Comparison of ENCODE assay signal across 14 mouse cellular contexts in the genomic region with DNA sequence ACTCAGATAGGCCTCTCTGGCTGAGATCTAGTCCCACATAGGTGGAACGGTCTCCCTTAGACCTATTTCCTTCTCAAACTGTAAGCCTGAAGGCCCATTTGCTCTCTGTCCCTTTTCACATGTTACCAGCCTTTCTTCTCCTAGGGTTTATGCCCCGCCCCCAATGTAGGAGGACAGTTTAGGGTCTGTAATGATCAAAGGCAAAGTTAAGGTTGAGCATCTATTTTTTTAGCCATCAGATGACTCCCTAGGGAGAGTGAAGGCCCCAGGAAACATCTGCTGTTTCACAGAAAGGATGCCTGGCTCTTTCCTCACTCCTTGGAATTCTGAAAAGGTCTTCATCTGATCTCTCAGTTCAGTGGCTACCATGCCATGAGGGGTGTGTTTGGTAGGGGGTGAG.
DNase-seq lines count a peak whose midpoint lies in the region; ATAC-seq and TF ChIP-seq lines count a peak whose summit lies in the region.
"Had no signal": no experiment of that assay in that cellular context is flagged by ENCODE, and none has a peak within 500 bp of the region (broad histone marks: within the 10 kb centered on the region; RNA-seq: fewer than 3 reads in every experiment).

No protein-coding gene starts in this region.

- no peaks in the 10 kb centered on the region for H3K4me1 ChIP-seq in forebrain, embryonic 11.5 days (replicated peaks; ENCODE audit: control insufficient read depth, insufficient read depth, low read length)
- H3K4me1 ChIP-seq in forebrain, embryonic 16.5 days (replicated peaks; ENCODE audit: control insufficient read depth, insufficient read depth, low read length), result peaks cover 6% of the 10 kb centered on the region
- no peaks in the 10 kb centered on the region for H3K4me1 ChIP-seq in kidney, embryonic 14.5 days (ENCODE audit: control insufficient read depth, insufficient read depth, low read length)
- H3K4me1 ChIP-seq in kidney, adult 2 months (ENCODE audit: control insufficient read depth, insufficient read depth, low read length), result peaks cover 20% of the 10 kb centered on the region
- peaks cover 9% of the 10 kb centered on the region for H3K4me1 ChIP-seq in neural tube, embryonic 15.5 days
- H3K4me1 ChIP-seq: megakaryocyte, embryonic 14.5 days had no signal

- no peak for ATAC-seq in forebrain, embryonic 11.5 days (replicated peaks; ENCODE audit: low FRiP score)
- ATAC-seq in forebrain, embryonic 16.5 days, result no peak
- no peak for ATAC-seq in kidney, embryonic 14.5 days (ENCODE audit: low FRiP score, low TSS enrichment)
- ATAC-seq in neural tube, embryonic 15.5 days (ENCODE audit: low FRiP score), result no peak
- ATAC-seq: activated CD4-positive, CD25-positive, alpha-beta regulatory T cell, adult 4 months; inflammation-experienced regulatory T-cells, adult 6 months had no signal

- no peaks in the 10 kb centered on the region for H3K9me3 ChIP-seq in forebrain, embryonic 11.5 days (ENCODE audit: control insufficient read depth, low read length)
- no peaks in the 10 kb centered on the region for H3K9me3 ChIP-seq in forebrain, embryonic 16.5 days (ENCODE audit: control insufficient read depth, low read length)
- no peaks in the 10 kb centered on the region for H3K9me3 ChIP-seq in kidney, embryonic 14.5 days (ENCODE audit: control insufficient read depth, low read length)
- H3K9me3 ChIP-seq in neural tube, embryonic 15.5 days (replicated peaks), result no peaks in the 10 kb centered on the region
- H3K9me3 ChIP-seq: G1E; megakaryocyte, embryonic 14.5 days had no signal

- DNase-seq in forebrain, embryonic 11.5 days (ENCODE audit: low spot score), result peak; percentile 9
- no peak for DNase-seq in kidney, adult 2 months
- peak; percentile 21 for DNase-seq in neural tube, embryonic 10.5 days (ENCODE audit: extremely low spot score, low spot score)
- no peak for DNase-seq in layer of hippocampus, adult 18-20 months (ENCODE audit: low spot score in 2 of 2)
- no peak for DNase-seq in layer of hippocampus, adult 8-10 months (ENCODE audit: low spot score in 2 of 2)
- DNase-seq: cerebellum, postnatal 14 days; thymus, adult 18-20 months had no signal

- no peaks in the 10 kb centered on the region for H3K36me3 ChIP-seq in forebrain, embryonic 11.5 days (ENCODE audit: control insufficient read depth, insufficient read depth, low read length)
- no peaks in the 10 kb centered on the region for H3K36me3 ChIP-seq in forebrain, embryonic 16.5 days (ENCODE audit: control insufficient read depth, insufficient read depth)
- H3K36me3 ChIP-seq in kidney, embryonic 14.5 days (ENCODE audit: control insufficient read depth, insufficient read depth, low read length), result no peaks in the 10 kb centered on the region
- H3K36me3 ChIP-seq in kidney, adult 2 months (ENCODE audit: control insufficient read depth, insufficient read depth, low read length), result no peaks in the 10 kb centered on the region
- H3K36me3 ChIP-seq in neural tube, embryonic 15.5 days, result no peaks in the 10 kb centered on the region
- H3K36me3 ChIP-seq: G1E had no signal

- H3K27me3 ChIP-seq in forebrain, embryonic 11.5 days (ENCODE audit: control insufficient read depth, insufficient read depth, low read length), result no peaks in the 10 kb centered on the region
- no peaks in the 10 kb centered on the region for H3K27me3 ChIP-seq in forebrain, embryonic 16.5 days (replicated peaks; ENCODE audit: control insufficient read depth, insufficient read depth, low read length)
- H3K27me3 ChIP-seq in kidney, embryonic 14.5 days (ENCODE audit: control insufficient read depth, insufficient read depth, low read length), result no peaks in the 10 kb centered on the region
- no peaks in the 10 kb centered on the region for H3K27me3 ChIP-seq in kidney, adult 2 months (replicated peaks; ENCODE audit: control insufficient read depth, insufficient read depth, low read length)
- H3K27me3 ChIP-seq in neural tube, embryonic 15.5 days (replicated peaks), result no peaks in the 10 kb centered on the region
- H3K27me3 ChIP-seq: megakaryocyte, embryonic 14.5 days had no signal

- no peak overlapping the region for H3K9ac ChIP-seq in forebrain, embryonic 11.5 days (ENCODE audit: low read length)
- no peak overlapping the region for H3K9ac ChIP-seq in forebrain, embryonic 16.5 days (replicated peaks; ENCODE audit: low read depth, low read length)
- H3K9ac ChIP-seq in kidney, embryonic 14.5 days (ENCODE audit: low read depth, low read length), result no peak overlapping the region
- no peak overlapping the region for H3K9ac ChIP-seq in neural tube, embryonic 15.5 days (replicated peaks)

- H3K27ac ChIP-seq in forebrain, embryonic 11.5 days (ENCODE audit: low read depth, low read length), result no peak overlapping the region
- no peak overlapping the region for H3K27ac ChIP-seq in forebrain, embryonic 16.5 days (ENCODE audit: low read length)
- peak overlapping the region; percentile 71; the same call in 1 of the 2 replicates for H3K27ac ChIP-seq in kidney, embryonic 14.5 days (ENCODE audit: low read depth, low read length)
- no peak overlapping the region for H3K27ac ChIP-seq in kidney, adult 2 months (ENCODE audit: insufficient read depth, low read depth, low read length)
- no peak overlapping the region for H3K27ac ChIP-seq in neural tube, embryonic 15.5 days (replicated peaks)

- H3K4me2 ChIP-seq in forebrain, embryonic 11.5 days (ENCODE audit: low read depth, low read length, severe bottlenecking), result no peak overlapping the region
- no peak overlapping the region for H3K4me2 ChIP-seq in forebrain, embryonic 16.5 days (ENCODE audit: low read length)
- no peak overlapping the region for H3K4me2 ChIP-seq in kidney, embryonic 14.5 days (replicated peaks; ENCODE audit: low read depth, low read length)
- no peak overlapping the region for H3K4me2 ChIP-seq in neural tube, embryonic 15.5 days

- WGBS in forebrain, embryonic 11.5 days, result 91% methylated on average over 2 of the region's 2 CpGs
- WGBS in forebrain, embryonic 16.5 days, result 87% methylated on average over 2 of the region's 2 CpGs
- 58% methylated on average over 2 of the region's 2 CpGs for WGBS in kidney, embryonic 14.5 days
- 88% methylated on average over 2 of the region's 2 CpGs for WGBS in kidney, adult 2 months
- 93% methylated on average over 2 of the region's 2 CpGs for WGBS in neural tube, embryonic 15.5 days

- no peak for TF ChIP-seq POLR2A in kidney, adult 2 months (IDR thresholded peaks at IDR 0.05; ENCODE audit: low read depth, low read length)

- H3K4me3 ChIP-seq in forebrain, embryonic 11.5 days (ENCODE audit: low read depth, low read length), result no peak overlapping the region
- H3K4me3 ChIP-seq in forebrain, embryonic 16.5 days (replicated peaks; ENCODE audit: low read length), result no peak overlapping the region
- H3K4me3 ChIP-seq in kidney, embryonic 14.5 days (ENCODE audit: low read length), result no peak overlapping the region
- H3K4me3 ChIP-seq in kidney, adult 2 months (ENCODE audit: insufficient read depth, low read depth, low read length), result no peak overlapping the region
- no peak overlapping the region for H3K4me3 ChIP-seq in neural tube, embryonic 15.5 days (replicated peaks)
- H3K4me3 ChIP-seq: megakaryocyte, embryonic 14.5 days had no signal

- TF ChIP-seq CTCF in kidney, adult 2 months (conservative IDR thresholded peaks at IDR 0.05; ENCODE audit: insufficient read depth, insufficient read length, low read depth, low read length), result no peak

Comparison
In these comparisons a context has a peak if more than half of its experiments do, and no peak if none do; other contexts are left out.
1. DNase-seq: peak in forebrain, embryonic 11.5 days (single experiment) and neural tube, embryonic 10.5 days (single experiment); none in kidney, adult 2 months (single experiment), layer of hippocampus, adult 18-20 months (0 of 2) and layer of hippocampus, adult 8-10 months (0 of 2).